Mouse (Mus musculus) cerebellum, adult 2 months (tissue): Measurements from ENCODE around the gene Urgcp.

ENCODE experiments used
- CTCF ChIP-seq: fragments of 200-500 bp; IDR thresholded peaks from 2 replicates; pipeline ENCODE4 v1.5.1; 2011; ENCODE audit warnings: low read depth, mild to moderate bottlenecking, control low read depth, low read length, moderate library complexity, borderline replicate concordance; ENCODE audit not compliant: insufficient read depth
- POLR2A ChIP-seq: fragments of 200-500 bp; IDR thresholded peaks from 2 replicates; pipeline ENCODE4 v1.6.1; 2011; ENCODE audit warnings: low read length, control low read depth, borderline replicate concordance; ENCODE audit not compliant: insufficient read depth

- TF ChIP-seq POLR2A (no peak), CTCF (no peak)
Measured at GRCm38 (mm10) chr11:5790431-5790830, 28.3 kb upstream of the Urgcp start.
